Mouse (Mus musculus) forebrain, embryonic 10.5 days (tissue): ENCODE measurements around the gene Abat. TPM values are rescaled to one million over a fixed set of nuclear protein-coding genes. Genes with fewer than 3 reads are reported as not detected.

Experiments used
- DNase-seq: peaks from one replicate; pipeline ENCODE4 v3.0.0-alpha.2; 2017; ENCODE audit warnings: low spot score; ENCODE audit errors: extremely low spot score
- H3K27ac ChIP-seq: fragments of 300-500 bp; sonication (generic); 2 replicates; pipeline ENCODE4 v1.5.1; 2016; ENCODE audit warnings: mild to moderate bottlenecking
- H3K27me3 ChIP-seq: fragments of 300-500 bp; sonication (generic); 2 replicates; pipeline ENCODE4 v1.6.1; 2016; ENCODE audit warnings: mild to moderate bottlenecking; ENCODE audit not compliant: poor library complexity, severe bottlenecking
- H3K36me3 ChIP-seq: fragments of 300-500 bp; sonication (generic); replicated peaks from 2 replicates; pipeline ENCODE4 v1.6.1; 2016; ENCODE audit warnings: mild to moderate bottlenecking, moderate library complexity
- H3K4me1 ChIP-seq: fragments of 300-500 bp; sonication (generic); 2 replicates; pipeline ENCODE4 v1.6.1; 2016
- H3K4me3 ChIP-seq: fragments of 300-500 bp; sonication (generic); 2 replicates; pipeline ENCODE4 v1.5.1; 2016; ENCODE audit warnings: mild to moderate bottlenecking, moderate library complexity
- H3K9me3 ChIP-seq: fragments of 300-500 bp; sonication (generic); 2 replicates; pipeline ENCODE4 v1.6.1; 2016; ENCODE audit warnings: mild to moderate bottlenecking, moderate library complexity
- WGBS: fragments of 180-500 bp; shearing (Covaris S2); methylation state at CpG from one replicate; pipeline ENCODE4 v1.1.7; 2016; 5-methylcytosine and 5-hydroxymethylcytosine counted together
- polyA plus RNA-seq: library from polyadenylated mRNA; unstranded; fragments of >200 nt; fragmentation: Nextera tagmentation; extraction: Ambion mirVana; gene quantifications from 2 replicates; pipeline ENCODE4 v1.2.1, GENCODE M21; 2016

Gene Abat
- polyA plus RNA-seq, 1 experiment from 2014 or later, result 16.2 TPM

GRCm38 (mm10) chr16:8656256-8656655 is 143.0 kb downstream of the Abat start:
- DNase-seq, result no peak
- H3K36me3 ChIP-seq, result peaks cover 95% of the 10 kb centered on the region
- H3K9me3 ChIP-seq, result no peaks in the 10 kb centered on the region
- WGBS, result 90% methylated on average over 2 of the region's 2 CpGs
- no peak overlapping the region for H3K27ac ChIP-seq
- H3K27me3 ChIP-seq, result no peaks in the 10 kb centered on the region
- no peak overlapping the region for H3K4me3 ChIP-seq
- no peaks in the 10 kb centered on the region for H3K4me1 ChIP-seq

- Histone ChIP-seq H3K4me3 (no peak overlapping the region), H3K27me3 (no peaks in the 10 kb centered on the region), H3K9me3 (no peaks in the 10 kb centered on the region), H3K4me1 (no peaks in the 10 kb centered on the region), H3K36me3 (peaks cover 95% of the 10 kb centered on the region), H3K27ac (no peak overlapping the region)
- 80% methylated on average over 4 of the region's 4 CpGs for WGBS
- DNase-seq, result no peak
Observed at GRCm38 (mm10) chr16:8658349-8658748, 145.1 kb downstream of the Abat start.

- H3K4me3 ChIP-seq, result no peak overlapping the region
- no peaks in the 10 kb centered on the region for H3K4me1 ChIP-seq
- WGBS, result 87% methylated on average over 4 of the region's 4 CpGs
- DNase-seq, result no peak
- H3K9me3 ChIP-seq, result no peaks in the 10 kb centered on the region
- H3K27me3 ChIP-seq, result no peaks in the 10 kb centered on the region
- H3K36me3 ChIP-seq, result peaks cover 95% of the 10 kb centered on the region
- no peak overlapping the region for H3K27ac ChIP-seq
Observed at GRCm38 (mm10) chr16:8658764-8659163, 145.5 kb downstream of the Abat start.

- DNase-seq, result no peak
- Histone ChIP-seq H3K4me3 (no peak overlapping the region), H3K27me3 (no peaks in the 10 kb centered on the region), H3K4me1 (peaks cover 19% of the 10 kb centered on the region), H3K36me3 (peaks cover 89% of the 10 kb centered on the region), H3K9me3 (no peaks in the 10 kb centered on the region), H3K27ac (no peak overlapping the region)
- WGBS, result 83% methylated on average over 2 of the region's 2 CpGs
Observed at GRCm38 (mm10) chr16:8663022-8663421, 149.8 kb downstream of the Abat start.

GRCm38 (mm10) chr16:8663606-8664539 is 150.6 kb downstream of the Abat start:
- Histone ChIP-seq H3K4me1 (peaks cover 27% of the 10 kb centered on the region), H3K36me3 (peaks cover 86% of the 10 kb centered on the region), H3K9me3 (no peaks in the 10 kb centered on the region), H3K4me3 (no peak overlapping the region), H3K27ac (no peak overlapping the region), H3K27me3 (no peaks in the 10 kb centered on the region)
- DNase-seq, result no peak
- WGBS, result 87% methylated on average over 24 of the region's 24 CpGs

GRCm38 (mm10) chr16:8665367-8665766 is 152.1 kb downstream of the Abat start:
- DNase-seq, result no peak
- 82% methylated on average over 5 of the region's 5 CpGs for WGBS
- peaks cover 75% of the 10 kb centered on the region for H3K36me3 ChIP-seq

GRCm38 (mm10) chr16:8666452-8666851 is 153.2 kb downstream of the Abat start:
- Histone ChIP-seq H3K27ac (peak overlapping the region; percentile 3; the same call in 1 of the 2 replicates), H3K4me3 (no peak overlapping the region)
- WGBS, result 82% methylated on average over 2 of the region's 2 CpGs

More at GRCm38 (mm10) chr16:8665367-8665766, 152.1 kb downstream of the Abat start:
- H3K4me3 ChIP-seq, result no peak overlapping the region
- H3K27ac ChIP-seq, result 0 out of 2 replicates have a peak overlapping the region, but pooled peaks have one; percentile 3
- H3K9me3 ChIP-seq, result no peaks in the 10 kb centered on the region
- peaks cover 3% of the 10 kb centered on the region; the same call in 1 of the 2 replicates for H3K27me3 ChIP-seq
- peaks cover 42% of the 10 kb centered on the region for H3K4me1 ChIP-seq

GRCm38 (mm10) chr16:8667261-8667660 is 154.0 kb downstream of the Abat start:
- DNase-seq, result no peak
- peaks cover 3% of the 10 kb centered on the region; the same call in 1 of the 2 replicates for H3K27me3 ChIP-seq
- WGBS, result 82% methylated on average over 7 of the region's 7 CpGs
- peaks cover 58% of the 10 kb centered on the region for H3K36me3 ChIP-seq
- no peak overlapping the region for H3K4me3 ChIP-seq
- peaks cover 61% of the 10 kb centered on the region for H3K4me1 ChIP-seq
- H3K9me3 ChIP-seq, result no peaks in the 10 kb centered on the region
- H3K27ac ChIP-seq, result peak overlapping the region; percentile 44

More at GRCm38 (mm10) chr16:8666452-8666851, 153.2 kb downstream of the Abat start:
- Histone ChIP-seq H3K9me3 (no peaks in the 10 kb centered on the region), H3K4me1 (peaks cover 53% of the 10 kb centered on the region), H3K27me3 (peaks cover 3% of the 10 kb centered on the region; the same call in 1 of the 2 replicates), H3K36me3 (peaks cover 66% of the 10 kb centered on the region)
- DNase-seq, result no peak

- WGBS, result 69% methylated on average over 4 of the region's 4 CpGs
Observed at GRCm38 (mm10) chr16:8667814-8668213, 154.6 kb downstream of the Abat start.

GRCm38 (mm10) chr16:8668386-8668785 is 155.2 kb downstream of the Abat start:
- no peaks in the 10 kb centered on the region for H3K9me3 ChIP-seq
- no peak overlapping the region for H3K27ac ChIP-seq
- H3K27me3 ChIP-seq, result peaks cover 12% of the 10 kb centered on the region
- peaks cover 65% of the 10 kb centered on the region for H3K4me1 ChIP-seq
- 88% methylated on average over 2 of the region's 2 CpGs for WGBS
- no peak for DNase-seq
- no peak overlapping the region for H3K4me3 ChIP-seq
- peaks cover 46% of the 10 kb centered on the region for H3K36me3 ChIP-seq

More at GRCm38 (mm10) chr16:8667814-8668213, 154.6 kb downstream of the Abat start:
- no peak for DNase-seq
- H3K4me1 ChIP-seq, result peaks cover 65% of the 10 kb centered on the region
- H3K27me3 ChIP-seq, result peaks cover 6% of the 10 kb centered on the region
- H3K27ac ChIP-seq, result peak overlapping the region; percentile 44
- H3K4me3 ChIP-seq, result no peak overlapping the region; the same call in 1 of the 2 replicates
- peaks cover 52% of the 10 kb centered on the region for H3K36me3 ChIP-seq
- no peaks in the 10 kb centered on the region for H3K9me3 ChIP-seq

- Histone ChIP-seq H3K4me1 (peaks cover 69% of the 10 kb centered on the region), H3K27ac (peak overlapping the region; percentile 92), H3K27me3 (peaks cover 22% of the 10 kb centered on the region), H3K36me3 (peaks cover 36% of the 10 kb centered on the region), H3K4me3 (peak overlapping the region; percentile 75), H3K9me3 (no peaks in the 10 kb centered on the region)
- WGBS, result 53% methylated on average over 5 of the region's 5 CpGs
- no peak for DNase-seq
Observed at GRCm38 (mm10) chr16:8669432-8669831, 156.2 kb downstream of the Abat start.

GRCm38 (mm10) chr16:8670041-8671035 is 157.1 kb downstream of the Abat start:
- peak overlapping the region; percentile 92 for H3K27ac ChIP-seq
- DNase-seq, result peak; percentile 71
- no peaks in the 10 kb centered on the region for H3K9me3 ChIP-seq
- peak overlapping the region; percentile 75 for H3K4me3 ChIP-seq
- peaks cover 22% of the 10 kb centered on the region for H3K27me3 ChIP-seq
- WGBS, result 2% methylated on average over 15 of the region's 15 CpGs
- H3K36me3 ChIP-seq, result peaks cover 30% of the 10 kb centered on the region
- H3K4me1 ChIP-seq, result peaks cover 69% of the 10 kb centered on the region
